Comparison of ENCODE assay signal across 17 mouse cellular contexts in the genomic region with DNA sequence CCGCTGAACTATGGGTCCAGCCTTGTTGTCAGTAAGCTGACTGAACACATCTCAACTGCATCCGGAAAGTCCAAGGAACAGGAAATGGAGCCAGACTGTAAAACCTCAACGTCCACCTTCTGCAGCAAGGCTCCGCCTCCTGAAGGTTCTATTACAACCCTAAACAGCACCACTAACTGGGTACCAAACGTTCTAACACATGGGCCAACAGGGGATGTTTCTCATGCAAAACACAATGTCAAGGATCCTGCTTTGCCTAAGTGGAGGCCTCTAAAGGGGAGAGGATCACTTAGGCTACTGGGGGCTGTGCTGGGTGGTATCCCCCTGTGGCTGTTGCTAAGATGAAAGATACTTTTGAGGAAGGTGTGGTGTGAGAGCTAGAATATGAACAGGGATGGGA.
"Had no signal": no experiment of that assay in that cellular context is flagged by ENCODE, and none has a peak within 500 bp of the region (broad histone marks: within the 10 kb centered on the region; RNA-seq: fewer than 3 reads in every experiment).

No protein-coding gene starts in this region.

- H3K9ac ChIP-seq: limb, embryonic 12.5 days; limb, embryonic 15.5 days; liver, embryonic 14.5 days; liver, postnatal 0 days; lung, embryonic 15.5 days had no signal

- H3K27ac ChIP-seq: limb, embryonic 12.5 days; limb, embryonic 15.5 days; liver, embryonic 14.5 days; lung, embryonic 15.5 days; stomach, postnatal 0 days had no signal

- H3K4me3 ChIP-seq: limb, embryonic 12.5 days; limb, embryonic 15.5 days; lung, embryonic 15.5 days had no signal

- DNase-seq: kidney, postnatal 14 days; kidney, postnatal 4 days; left cerebral cortex, postnatal 4 days; liver, postnatal 0 days; lung, postnatal 10 days; lung, postnatal 36 days; midbrain, embryonic 14.5 days; thymus, adult 2 months; thymus, postnatal 14 days; thymus, postnatal 4 days had no signal

- H3K4me2 ChIP-seq: limb, embryonic 12.5 days; limb, embryonic 15.5 days; liver, embryonic 11.5 days; lung, embryonic 15.5 days; midbrain, embryonic 11.5 days had no signal

- H3K27me3 ChIP-seq: limb, embryonic 12.5 days; limb, embryonic 15.5 days; lung, embryonic 15.5 days had no signal

- H3K36me3 ChIP-seq: limb, embryonic 12.5 days; limb, embryonic 15.5 days; lung, embryonic 15.5 days had no signal

- H3K9me3 ChIP-seq: limb, embryonic 15.5 days; lung, embryonic 15.5 days had no signal
